8 mouse cellular contexts compared by ENCODE assay signal in the genomic region with DNA sequence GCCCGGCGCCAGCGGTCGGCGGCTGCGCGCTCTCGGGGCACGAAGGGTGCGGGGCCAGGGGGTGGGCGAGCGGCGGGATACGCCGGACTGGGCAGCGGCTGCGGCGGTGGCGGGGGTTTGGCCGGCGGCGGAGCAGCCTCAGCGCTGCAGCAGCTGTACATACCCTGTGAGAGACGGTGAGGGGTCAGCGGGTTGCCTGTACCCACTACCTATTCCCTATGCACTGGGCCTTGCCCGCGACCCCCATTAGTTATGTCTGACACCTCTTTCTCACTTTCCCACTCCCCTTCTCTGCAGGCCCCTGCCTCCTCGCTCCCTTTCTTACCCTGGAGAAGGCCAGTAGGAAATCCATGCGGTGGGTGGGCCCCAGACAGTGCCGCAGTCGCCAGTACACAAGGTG. TPM values are rescaled to one million over a fixed set of nuclear protein-coding genes. Genes with fewer than 3 reads are reported as not detected.
DNase-seq lines count a peak whose midpoint lies in the region; ATAC-seq and TF ChIP-seq lines count a peak whose summit lies in the region.

No protein-coding gene starts in this region.

- under 1% methylated on average over 31 of the region's 31 CpGs for WGBS in heart, embryonic 11.5 days (ENCODE audit: insufficient replicate concordance)
- 5% methylated on average over 12 of the region's 31 CpGs for WGBS in hindbrain, embryonic 13.5 days
- WGBS in midbrain, embryonic 12.5 days = 5% methylated on average over 18 of the region's 31 CpGs

- peaks cover 11% of the 10 kb centered on the region for H3K4me1 ChIP-seq in heart, embryonic 11.5 days (ENCODE audit: control insufficient read depth, insufficient read depth, low read length)
- peaks cover 0 to 6% of the 10 kb centered on the region in 2 experiments; a peak in 2 of 4 replicates for H3K4me1 ChIP-seq in ES-E14 (ENCODE audit: control insufficient read depth in 2 of 2, insufficient read depth in 2 of 2, low read length in 2 of 2, poor library complexity in 1 of 2)
- peaks cover 40% of the 10 kb centered on the region for H3K4me1 ChIP-seq in hindbrain, embryonic 13.5 days (replicated peaks)
- H3K4me1 ChIP-seq in midbrain, embryonic 12.5 days = peaks cover 32% of the 10 kb centered on the region

- no peak for ATAC-seq in heart, embryonic 11.5 days (replicated peaks; ENCODE audit: insufficient number of reproducible peaks, low FRiP score, low TSS enrichment)
- no peak for ATAC-seq in hindbrain, embryonic 13.5 days (ENCODE audit: low FRiP score)
- no peak for ATAC-seq in midbrain, embryonic 12.5 days (ENCODE audit: low FRiP score, low read depth)
- ATAC-seq in activated CD4-positive, CD25-positive, alpha-beta regulatory T cell, adult 4 months = no peak

- H3K36me3 ChIP-seq in heart, embryonic 11.5 days (ENCODE audit: control insufficient read depth, insufficient read depth, low read length) = 0 out of 2 replicates have a peak, but pooled peaks cover 2% of the 10 kb centered on the region
- H3K36me3 ChIP-seq in ES-E14 (ENCODE audit: control insufficient read depth, insufficient read depth, low read length, poor library complexity, severe bottlenecking) = peaks cover 3% of the 10 kb centered on the region; the same call in 1 of the 2 replicates
- H3K36me3 ChIP-seq in hindbrain, embryonic 13.5 days = 0 out of 2 replicates have a peak, but pooled peaks cover 4% of the 10 kb centered on the region
- no peaks in the 10 kb centered on the region for H3K36me3 ChIP-seq in midbrain, embryonic 12.5 days

- peak overlapping the region; percentile 47 for H3K4me3 ChIP-seq in heart, embryonic 11.5 days (ENCODE audit: low read depth, low read length)
- H3K4me3 ChIP-seq in ES-E14 (ENCODE audit: insufficient read depth in 1 of 2, low read depth in 1 of 2, low read length in 2 of 2, poor library complexity in 1 of 2, severe bottlenecking in 1 of 2) = peak overlapping the region; percentile 54 to 73
- peak overlapping the region; percentile 39 for H3K4me3 ChIP-seq in hindbrain, embryonic 13.5 days
- peak overlapping the region; percentile 33 for H3K4me3 ChIP-seq in midbrain, embryonic 12.5 days

- DNase-seq in heart, postnatal 36 days = no peak
- DNase-seq in ES-E14 (ENCODE audit: low read depth, low spot score) = no peak
- no peak for DNase-seq in thymus, postnatal 14 days
- DNase-seq in cerebellum, postnatal 14 days = no peak

- H3K27ac ChIP-seq in heart, embryonic 11.5 days (ENCODE audit: low read depth, low read length) = no peak overlapping the region
- no peak overlapping the region for H3K27ac ChIP-seq in ES-E14 (ENCODE audit: insufficient read depth, low read depth, low read length, poor library complexity, severe bottlenecking)
- H3K27ac ChIP-seq in hindbrain, embryonic 13.5 days = no peak overlapping the region
- H3K27ac ChIP-seq in midbrain, embryonic 12.5 days (replicated peaks) = no peak overlapping the region

- peak overlapping the region; percentile 67 for H3K4me2 ChIP-seq in heart, embryonic 11.5 days
- peak overlapping the region; percentile 51 for H3K4me2 ChIP-seq in hindbrain, embryonic 13.5 days
- H3K4me2 ChIP-seq in midbrain, embryonic 12.5 days (replicated peaks) = peak overlapping the region; percentile 41

- H3K9me3 ChIP-seq in heart, embryonic 11.5 days (replicated peaks; ENCODE audit: control insufficient read depth, low read length) = no peaks in the 10 kb centered on the region
- H3K9me3 ChIP-seq in ES-E14 (ENCODE audit: control insufficient read depth, insufficient read depth, low read depth, low read length) = no peaks in the 10 kb centered on the region
- H3K9me3 ChIP-seq in hindbrain, embryonic 13.5 days = no peaks in the 10 kb centered on the region
- H3K9me3 ChIP-seq in midbrain, embryonic 12.5 days = no peaks in the 10 kb centered on the region

- peaks cover 51% of the 10 kb centered on the region for H3K27me3 ChIP-seq in heart, embryonic 11.5 days (ENCODE audit: control insufficient read depth, insufficient read depth, low read length)
- peaks cover 67% of the 10 kb centered on the region for H3K27me3 ChIP-seq in hindbrain, embryonic 13.5 days
- H3K27me3 ChIP-seq in midbrain, embryonic 12.5 days = peaks cover 66% of the 10 kb centered on the region

- peak overlapping the region; percentile 39; the same call in 1 of the 2 replicates for H3K9ac ChIP-seq in heart, embryonic 11.5 days (ENCODE audit: low read depth, low read length)
- H3K9ac ChIP-seq in ES-E14 (ENCODE audit: insufficient read depth, low read depth, low read length, poor library complexity, severe bottlenecking) = peak overlapping the region; percentile 59
- H3K9ac ChIP-seq in hindbrain, embryonic 13.5 days = peak overlapping the region; percentile 51
- H3K9ac ChIP-seq in midbrain, embryonic 12.5 days (replicated peaks) = no peak overlapping the region

- in situ Hi-C loops in ES-E14 (cut with MboI; ENCODE audit: low sequenced_read_pairs in 2 of 2, unreplicated experiment in 2 of 2) = no loop called here

- intact Hi-C loops in heart, postnatal 36 days (cut with DNase I) = no loop called here

TF ChIP-seq in ES-E14, 5 proteins besides CTCF, POLR2A, EP300 and RAD21:
- TF ChIP-seq MAFK (IDR thresholded peaks at IDR 0.05; ENCODE audit: insufficient read depth, low read depth, low read length) = no peak
- no peak for TF ChIP-seq CHD2 (IDR thresholded peaks at IDR 0.05; ENCODE audit: low read depth, low read length)
- no peak for TF ChIP-seq ZC3H11A (IDR thresholded peaks at IDR 0.05; ENCODE audit: borderline replicate concordance, low read depth, low read length)
- no peak for TF ChIP-seq ZNF384 (IDR thresholded peaks at IDR 0.05; ENCODE audit: low read depth, low read length)
- TF ChIP-seq HCFC1 (IDR thresholded peaks at IDR 0.05; ENCODE audit: borderline replicate concordance, insufficient read depth, low read length) = no peak

RNA-seq across cellular contexts. Expression of gene Grwd1, which starts 3.2 kb away (rescaled TPM):
- 48.7 and 49.8 TPM in 2 replicates for polyA plus RNA-seq in heart, embryonic 11.5 days (2014; fragmentation: Nextera tagmentation; extraction: Ambion mirVana)
- total RNA-seq in heart, postnatal 36 days (2021) = 10 to 100 TPM; 11.5 to 11.6 TPM
- 93.4 and 107 TPM in 2 replicates for total RNA-seq in ES-E14 (2012; rRNA removed)
- 37.5 and 40.3 TPM in 2 replicates for polyA plus RNA-seq in hindbrain, embryonic 13.5 days (2015; fragmentation: Nextera tagmentation; extraction: Ambion mirVana)
- polyA plus RNA-seq in midbrain, embryonic 12.5 days (2016; fragmentation: Nextera tagmentation; extraction: Ambion mirVana) = 50.1 and 50.2 TPM in 2 replicates
- 10 to 100 TPM; 16.1 to 25.3 TPM for polyA plus RNA-seq in activated CD4-positive, CD25-positive, alpha-beta regulatory T cell, adult 4 months (2017; shearing (Covaris generic))

RNA-seq across cellular contexts. Expression of gene Kcnj14, which starts 9.3 kb away (rescaled TPM):
- polyA plus RNA-seq in heart, embryonic 11.5 days (2014; fragmentation: Nextera tagmentation; extraction: Ambion mirVana) = 0.39 and 1.0 TPM in 2 replicates
- total RNA-seq in heart, postnatal 36 days (2021) = under 1 TPM; 0.67 to 0.98 TPM
- total RNA-seq in ES-E14 (2012; rRNA removed) = 1.6 and 2.6 TPM in 2 replicates
- polyA plus RNA-seq in hindbrain, embryonic 13.5 days (2015; fragmentation: Nextera tagmentation; extraction: Ambion mirVana) = 0.50 and 0.81 TPM in 2 replicates
- 0.46 and 1.1 TPM in 2 replicates for polyA plus RNA-seq in midbrain, embryonic 12.5 days (2016; fragmentation: Nextera tagmentation; extraction: Ambion mirVana)
- polyA plus RNA-seq in activated CD4-positive, CD25-positive, alpha-beta regulatory T cell, adult 4 months (2017; shearing (Covaris generic)) = not detected

RNA-seq across cellular contexts. Expression of gene Cyth2, which starts 19.5 kb away (rescaled TPM):
- 89.7 and 104 TPM in 2 replicates for polyA plus RNA-seq in heart, embryonic 11.5 days (2014; fragmentation: Nextera tagmentation; extraction: Ambion mirVana)
- total RNA-seq in heart, postnatal 36 days (2021) = 10 to 100 TPM; 67.2 to 73.0 TPM
- total RNA-seq in ES-E14 (2012; rRNA removed) = 96.2 and 113 TPM in 2 replicates
- polyA plus RNA-seq in hindbrain, embryonic 13.5 days (2015; fragmentation: Nextera tagmentation; extraction: Ambion mirVana) = 327 and 333 TPM in 2 replicates
- polyA plus RNA-seq in midbrain, embryonic 12.5 days (2016; fragmentation: Nextera tagmentation; extraction: Ambion mirVana) = 288 and 293 TPM in 2 replicates
- 10 to 100 TPM; 13.0 to 14.4 TPM for polyA plus RNA-seq in activated CD4-positive, CD25-positive, alpha-beta regulatory T cell, adult 4 months (2017; shearing (Covaris generic))

RNA-seq across cellular contexts. Expression of gene Kdelr1, which starts 38.6 kb away (rescaled TPM):
- 76.0 and 115 TPM in 2 replicates for polyA plus RNA-seq in heart, embryonic 11.5 days (2014; fragmentation: Nextera tagmentation; extraction: Ambion mirVana)
- 100 to 1,000 TPM; 118 TPM for total RNA-seq in heart, postnatal 36 days (2021)
- total RNA-seq in ES-E14 (2012; rRNA removed) = 73.2 and 87.2 TPM in 2 replicates
- polyA plus RNA-seq in hindbrain, embryonic 13.5 days (2015; fragmentation: Nextera tagmentation; extraction: Ambion mirVana) = 40.6 and 45.7 TPM in 2 replicates
- polyA plus RNA-seq in midbrain, embryonic 12.5 days (2016; fragmentation: Nextera tagmentation; extraction: Ambion mirVana) = 40.6 and 54.6 TPM in 2 replicates
- 10 to 100 TPM; 23.4 to 38.5 TPM for polyA plus RNA-seq in activated CD4-positive, CD25-positive, alpha-beta regulatory T cell, adult 4 months (2017; shearing (Covaris generic))

RNA-seq across cellular contexts. Expression of gene Grin2d, which starts 44.3 kb away (rescaled TPM):
- polyA plus RNA-seq in heart, embryonic 11.5 days (2014; fragmentation: Nextera tagmentation; extraction: Ambion mirVana) = 0.11 TPM in 2 replicates
- total RNA-seq in heart, postnatal 36 days (2021) = under 1 TPM; 0.38 to 0.44 TPM
- 0.67 and 0.90 TPM in 2 replicates for total RNA-seq in ES-E14 (2012; rRNA removed)
- polyA plus RNA-seq in hindbrain, embryonic 13.5 days (2015; fragmentation: Nextera tagmentation; extraction: Ambion mirVana) = 1.5 and 1.6 TPM in 2 replicates
- polyA plus RNA-seq in midbrain, embryonic 12.5 days (2016; fragmentation: Nextera tagmentation; extraction: Ambion mirVana) = 0.60 and 1.0 TPM in 2 replicates
- polyA plus RNA-seq in activated CD4-positive, CD25-positive, alpha-beta regulatory T cell, adult 4 months (2017; shearing (Covaris generic)) = not detected
